Mouse (Mus musculus) ES-E14 (cell line): ENCODE data around the gene Gpx7. TPM values are rescaled to one million over a fixed set of nuclear protein-coding genes. Genes with fewer than 3 reads are reported as not detected.

Experiments
- DNase-seq: peaks from one replicate; pipeline ENCODE4 v3.0.0-alpha.2; 2013; ENCODE audit warnings: low read depth, low spot score
- H3K27ac ChIP-seq: 2 replicates; pipeline ENCODE4 v1.5.1; 2012; ENCODE audit warnings: low read depth, mild to moderate bottlenecking, low read length, moderate library complexity, mixed read lengths; ENCODE audit not compliant: poor library complexity, insufficient read depth, severe bottlenecking
- H3K36me3 ChIP-seq: 2 replicates; pipeline ENCODE4 v1.6.1; 2012; ENCODE audit warnings: mild to moderate bottlenecking, low read length, moderate library complexity, mixed read lengths; ENCODE audit not compliant: control insufficient read depth, poor library complexity, insufficient read depth, severe bottlenecking
- H3K4me1 ChIP-seq, 2 experiments: fragments of 150-350 bp in 1 of 2; sonication (generic) in 1 of 2; 2 replicates each; pipeline ENCODE4 v1.6.1; 2012; ENCODE audit warnings: low read length in 2 of 2, mild to moderate bottlenecking in 1 of 2, mixed read lengths in 1 of 2; ENCODE audit not compliant: control insufficient read depth in 2 of 2, insufficient read depth in 2 of 2, poor library complexity in 1 of 2
- H3K4me3 ChIP-seq, 2 experiments: fragments of 150-350 bp in 1 of 2; sonication (generic) in 1 of 2; 2 replicates each; pipeline ENCODE4 v1.5.1; 2012; ENCODE audit warnings: low read length in 2 of 2, low read depth in 1 of 2, mild to moderate bottlenecking in 1 of 2, mixed read lengths in 1 of 2; ENCODE audit not compliant: insufficient read depth in 1 of 2, poor library complexity in 1 of 2, severe bottlenecking in 1 of 2
- H3K9ac ChIP-seq: 2 replicates; pipeline ENCODE4 v1.6.1; 2012; ENCODE audit warnings: low read depth, mild to moderate bottlenecking, low read length, mixed read lengths; ENCODE audit not compliant: poor library complexity, insufficient read depth, severe bottlenecking
- H3K9me3 ChIP-seq: fragments of 150-350 bp; sonication (generic); 2 replicates; pipeline ENCODE4 v1.6.1; 2012; ENCODE audit warnings: low read depth, mild to moderate bottlenecking, low read length; ENCODE audit not compliant: control insufficient read depth, insufficient read depth
- CHD2 ChIP-seq: IDR thresholded peaks from 2 replicates; pipeline ENCODE4 v1.6.1; 2014; ENCODE audit warnings: mild to moderate bottlenecking, low read depth, low read length, inconsistent platforms
- HCFC1 ChIP-seq: IDR thresholded peaks from 2 replicates; pipeline ENCODE4 v1.6.1; 2012; ENCODE audit warnings: low read length, inconsistent platforms, borderline replicate concordance; ENCODE audit not compliant: insufficient read depth
- MAFK ChIP-seq: IDR thresholded peaks from 2 replicates; pipeline ENCODE4 v1.6.1; 2014; ENCODE audit warnings: mild to moderate bottlenecking, low read depth, low read length, inconsistent platforms; ENCODE audit not compliant: insufficient read depth
- ZC3H11A ChIP-seq: IDR thresholded peaks from 2 replicates; pipeline ENCODE4 v1.6.1; 2012; ENCODE audit warnings: low read depth, mild to moderate bottlenecking, inconsistent platforms, low read length, borderline replicate concordance
- ZNF384 ChIP-seq: IDR thresholded peaks from 2 replicates; pipeline ENCODE4 v1.6.1; 2012; ENCODE audit warnings: low read depth, low read length, inconsistent platforms
- in situ Hi-C, 2 experiments: fragments of 600-800 bp; cut with MboI; formaldehyde crosslinking; loops; one replicate each; pipeline ENCODE4 v1.15.1; 2025; ENCODE audit warnings: low sequenced_read_pairs in 2 of 2, inconsistent platforms in 1 of 2; ENCODE audit not compliant: unreplicated experiment in 2 of 2
- total RNA-seq: library from RNA; depleted of rRNA; stranded (reverse); fragments of 300-350 nt; gene quantifications from 2 replicates; pipeline ENCODE4 v1.2.3, GENCODE M21; 2012

The Gpx7 gene
- total RNA-seq, 1 experiment = 18.6 TPM

DNA sequence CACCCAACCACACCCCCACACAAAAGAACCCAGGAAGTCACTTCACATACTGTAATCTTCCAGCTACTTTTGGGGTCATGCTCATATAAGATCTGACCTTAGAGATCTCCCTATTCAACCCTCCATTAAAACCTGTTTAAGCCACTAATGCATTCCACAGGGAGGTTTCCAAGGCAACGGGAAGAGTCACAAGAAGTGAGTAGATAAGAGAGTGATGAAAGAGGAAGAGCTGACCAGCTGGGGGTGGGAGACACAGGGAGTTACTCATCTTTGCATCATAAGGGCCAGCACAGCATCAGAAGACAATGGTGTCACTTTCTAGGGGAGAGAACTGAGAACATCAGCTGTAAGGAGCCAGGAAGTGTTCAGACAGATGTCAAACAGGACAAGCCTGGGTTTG is 26.6 kb downstream of the Gpx7 start:
- Histone ChIP-seq H3K9ac (no peak overlapping the region), H3K36me3 (no peaks in the 10 kb centered on the region; the same call in 1 of the 2 replicates), H3K9me3 (no peaks in the 10 kb centered on the region), H3K4me1 (peaks cover 9 to 28% of the 10 kb centered on the region in 2 experiments; a peak in 3 of 4 replicates), H3K27ac (no peak overlapping the region), H3K4me3 (no peak overlapping the region)
- DNase-seq = no peak
- in situ Hi-C loops = no loop called here
- TF ChIP-seq ZNF384 (no peak), CHD2 (no peak), MAFK (no peak), ZC3H11A (no peak)

DNA sequence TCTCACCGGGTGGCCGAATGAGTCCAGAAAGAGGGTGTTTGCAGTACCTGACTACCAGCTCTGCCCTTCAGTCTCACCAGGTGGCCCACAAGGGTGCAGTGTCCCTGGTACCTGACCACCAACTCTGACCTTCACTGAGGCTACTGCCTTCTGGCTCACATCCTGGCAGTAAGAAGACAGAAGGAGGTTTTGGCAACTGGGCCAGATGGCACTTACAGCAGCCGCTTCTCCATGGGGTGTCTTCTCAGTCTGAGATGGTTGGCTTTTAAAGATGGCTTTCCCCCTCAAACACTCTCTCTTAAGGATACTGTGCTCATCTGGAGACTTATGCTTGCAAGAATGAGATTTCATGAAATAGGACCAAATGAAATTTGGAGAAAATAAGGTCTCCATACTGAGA is 27.3 kb downstream of the Gpx7 start:
- Histone ChIP-seq H3K9ac (no peak overlapping the region), H3K4me3 (no peak overlapping the region), H3K4me1 (peaks cover 9 to 25% of the 10 kb centered on the region in 2 experiments; a peak in 3 of 4 replicates), H3K27ac (no peak overlapping the region), H3K36me3 (no peaks in the 10 kb centered on the region; the same call in 1 of the 2 replicates), H3K9me3 (no peaks in the 10 kb centered on the region)
- TF ChIP-seq HCFC1 (no peak), CHD2 (no peak), ZNF384 (no peak), ZC3H11A (no peak), MAFK (no peak)
- DNase-seq = no peak
- in situ Hi-C loops = no loop called here

DNA sequence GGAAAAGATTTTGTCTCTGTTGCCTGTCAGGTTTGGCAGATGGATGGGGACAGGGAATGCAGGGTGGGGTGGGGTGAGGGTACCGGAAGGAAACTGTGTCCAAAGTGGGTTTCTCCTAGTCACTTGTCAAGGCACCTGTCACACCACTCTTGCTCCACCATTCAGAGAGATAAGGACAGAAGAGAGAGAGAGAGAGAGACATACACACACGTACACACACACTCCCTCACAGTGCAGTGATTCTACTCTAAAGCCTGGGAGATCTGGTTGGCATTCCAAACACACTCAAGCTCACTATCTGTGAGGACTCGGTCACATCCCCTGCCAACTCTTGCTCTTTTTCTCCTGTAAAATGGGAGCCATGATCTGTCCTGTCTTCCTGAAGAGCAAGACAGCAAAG is 34.6 kb downstream of the Gpx7 start:
- in situ Hi-C loops = no loop called here
- DNase-seq = no peak
- peaks cover 1 to 17% of the 10 kb centered on the region in 2 experiments; a peak in 2 of 4 replicates for H3K4me1 ChIP-seq
- no peaks in the 10 kb centered on the region for H3K9me3 ChIP-seq
- no peak overlapping the region for H3K4me3 ChIP-seq
- no peaks in the 10 kb centered on the region; the same call in 1 of the 2 replicates for H3K36me3 ChIP-seq
- TF ChIP-seq MAFK = no peak
- no peak for TF ChIP-seq ZC3H11A
- TF ChIP-seq CHD2 = no peak
- TF ChIP-seq HCFC1 = no peak
- no peak for TF ChIP-seq ZNF384
- no peak overlapping the region for H3K9ac ChIP-seq
- no peak overlapping the region for H3K27ac ChIP-seq

DNA sequence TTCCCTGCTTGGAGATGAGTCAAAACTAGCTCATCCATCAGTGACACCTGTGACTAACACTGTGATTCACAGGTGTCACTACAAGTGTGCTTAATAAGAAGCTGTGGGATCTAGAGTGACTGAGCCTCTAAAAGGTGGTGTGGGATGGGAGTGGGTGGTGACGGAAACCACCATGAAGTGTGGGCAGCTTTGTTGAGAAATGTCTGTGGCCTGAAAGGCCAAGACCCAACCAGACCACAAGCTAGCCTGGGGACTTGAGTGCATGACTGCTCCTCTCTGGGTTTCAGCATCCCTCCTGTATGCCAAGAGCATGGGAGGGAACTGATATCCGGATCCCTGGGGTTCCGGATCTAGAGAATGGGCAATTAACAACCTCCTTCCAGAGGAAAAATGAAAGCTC is 35.3 kb downstream of the Gpx7 start:
- H3K9ac ChIP-seq = no peak overlapping the region
- no peak overlapping the region for H3K27ac ChIP-seq
- TF ChIP-seq MAFK = no peak
- no peak for TF ChIP-seq ZC3H11A
- TF ChIP-seq HCFC1 = no peak
- no peak for TF ChIP-seq CHD2
- TF ChIP-seq ZNF384 = no peak
- no peak overlapping the region for H3K4me3 ChIP-seq
- no peaks in the 10 kb centered on the region; the same call in 1 of the 2 replicates for H3K36me3 ChIP-seq
- H3K4me1 ChIP-seq = peaks cover 1 to 17% of the 10 kb centered on the region in 2 experiments; a peak in 2 of 4 replicates
- DNase-seq = no peak
- in situ Hi-C loops = no loop called here
- H3K9me3 ChIP-seq = no peaks in the 10 kb centered on the region

DNA sequence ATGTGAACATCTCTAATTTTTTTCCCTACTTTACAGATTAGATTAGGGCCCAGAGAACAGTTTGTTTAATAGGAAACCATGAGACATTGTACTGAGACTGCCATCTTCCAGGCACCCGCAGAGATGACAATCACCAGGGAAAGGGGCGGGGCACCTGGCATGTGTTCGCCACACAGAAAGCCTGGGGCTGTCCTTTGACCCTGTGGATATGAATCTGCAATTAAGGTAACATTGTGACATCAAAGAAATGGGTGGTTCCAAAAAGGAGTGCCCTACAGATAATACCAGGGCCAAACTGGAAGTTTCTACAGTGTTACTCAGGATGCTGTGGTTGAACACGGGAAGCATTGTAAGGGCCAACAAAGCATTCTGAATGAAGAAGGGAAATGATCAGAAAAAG is 36.4 kb downstream of the Gpx7 start:
- Histone ChIP-seq H3K4me1 (peaks cover 1 to 12% of the 10 kb centered on the region in 2 experiments; a peak in 2 of 4 replicates), H3K27ac (no peak overlapping the region), H3K9me3 (no peaks in the 10 kb centered on the region), H3K36me3 (no peaks in the 10 kb centered on the region), H3K9ac (no peak overlapping the region), H3K4me3 (no peak overlapping the region)
- in situ Hi-C loops = no loop called here
- no peak for DNase-seq
- TF ChIP-seq ZNF384 = no peak
- TF ChIP-seq ZC3H11A = no peak
- no peak for TF ChIP-seq CHD2
- no peak for TF ChIP-seq MAFK
- no peak for TF ChIP-seq HCFC1
